Mouse (Mus musculus): ENCODE data around the gene Armc5.
A peak's percentile ranks its signal among the peaks of the same experiment; 100 is the strongest.

Armc5 gene

GRCm38 (mm10) chr7:128236856-128237592, at the start of gene Armc5:
TSS of gene Armc5 (plus strand) at chr7:128237342.
- peak; percentile 80 to 82 for DNase-seq (ENCODE audit: low spot score in 2 of 2)

GRCm38 (mm10) chr7:128201607-128202006, 35.5 kb upstream of the Armc5 start:
- DNase-seq (ENCODE audit: low spot score in 2 of 2), result no peak

- DNase-seq (ENCODE audit: low spot score in 2 of 2), result no peak
Observed at GRCm38 (mm10) chr7:128203071-128203470, 34.1 kb upstream of the Armc5 start.

- DNase-seq (ENCODE audit: low spot score in 2 of 2), result no peak
Observed at GRCm38 (mm10) chr7:128204179-128204578, 33.0 kb upstream of the Armc5 start.

- no peak for DNase-seq (ENCODE audit: low spot score in 2 of 2)
Observed at GRCm38 (mm10) chr7:128205695-128206094, 31.4 kb upstream of the Armc5 start.

GRCm38 (mm10) chr7:128206152-128206551, 31.0 kb upstream of the Armc5 start, which contains the start of gene Cox6a2:
TSS of gene Cox6a2 (minus strand) at chr7:128206387.
- DNase-seq (ENCODE audit: low spot score in 2 of 2), result no peak

GRCm38 (mm10) chr7:128208187-128208586, 29.0 kb upstream of the Armc5 start:
- peak; percentile 18 to 43 for DNase-seq (ENCODE audit: low spot score in 2 of 2)

GRCm38 (mm10) chr7:128209826-128210225, 27.3 kb upstream of the Armc5 start:
- DNase-seq (ENCODE audit: low spot score in 2 of 2), result no peak

- DNase-seq (ENCODE audit: low spot score in 2 of 2), result no peak
Observed at GRCm38 (mm10) chr7:128219952-128220351, 17.2 kb upstream of the Armc5 start.

GRCm38 (mm10) chr7:128220936-128221335, 16.2 kb upstream of the Armc5 start:
- no peak for DNase-seq (ENCODE audit: low spot score in 2 of 2)

- no peak for DNase-seq (ENCODE audit: low spot score in 2 of 2)
Observed at GRCm38 (mm10) chr7:128231741-128232140, 5.4 kb upstream of the Armc5 start.

GRCm38 (mm10) chr7:128234796-128235195, 2.3 kb upstream of the Armc5 start:
- no peak for DNase-seq (ENCODE audit: low spot score in 2 of 2)

GRCm38 (mm10) chr7:128235481-128235880, 1.7 kb upstream of the Armc5 start:
- no peak for DNase-seq (ENCODE audit: low spot score in 2 of 2)

GRCm38 (mm10) chr7:128236426-128236825, 716 bp upstream of the Armc5 start:
- no peak for DNase-seq (ENCODE audit: low spot score in 2 of 2)

- DNase-seq (ENCODE audit: low spot score in 2 of 2), result no peak
Observed at GRCm38 (mm10) chr7:128237593-128237926, 418 bp downstream of the Armc5 start.

- peak; percentile 100 for DNase-seq (ENCODE audit: low spot score in 2 of 2)
Observed at GRCm38 (mm10) chr7:128237927-128238778, 1.0 kb downstream of the Armc5 start, which contains the start of gene 9130023H24Rik. TSS of gene 9130023H24Rik (minus strand) at chr7:128238031.

GRCm38 (mm10) chr7:128238991-128239390, 1.8 kb downstream of the Armc5 start:
- DNase-seq (ENCODE audit: low spot score in 2 of 2), result no peak

GRCm38 (mm10) chr7:128240131-128240784, 3.1 kb downstream of the Armc5 start:
- peak in 1 of 2 experiments; percentile 43 for DNase-seq (ENCODE audit: low spot score in 2 of 2)

GRCm38 (mm10) chr7:128242331-128242730, 5.2 kb downstream of the Armc5 start:
- no peak for DNase-seq (ENCODE audit: low spot score in 2 of 2)

GRCm38 (mm10) chr7:128243921-128244320, 6.8 kb downstream of the Armc5 start:
- no peak for DNase-seq (ENCODE audit: low spot score in 2 of 2)

- DNase-seq (ENCODE audit: low spot score in 2 of 2), result no peak
Observed at GRCm38 (mm10) chr7:128244410-128245025, 7.4 kb downstream of the Armc5 start.

- DNase-seq (ENCODE audit: low spot score in 2 of 2), result no peak
Observed at GRCm38 (mm10) chr7:128245547-128245946, 8.4 kb downstream of the Armc5 start.

All from urinary bladder, postnatal 36 days (tissue).